Mouse (Mus musculus) T-helper 17 cell (primary cell): Measurements from ENCODE around the gene Ephx1.
"Not testable (repeated sequence)": the region's sequence is repeated elsewhere in the genome, so short reads cannot be mapped to it uniquely, and the experiment has no call there.

ENCODE experiments used
- in situ Hi-C, 2 experiments: fragments of 300-600 bp; cut with MboI, MseI; formaldehyde crosslinking; loops; 1 replicate in 1 of 2; 2 replicates in 1 of 2; pipeline ENCODE4 v1.15.1; 2025; ENCODE audit warnings: high pct_unique_total_duplicates in 2 of 2

The Ephx1 gene

GRCm38 (mm10) chr1:180941726-180942125 lies 79.0 kb downstream of the Ephx1 start:
- in situ Hi-C loops: no loop called here

- in situ Hi-C loops: no loop called here
Observed at GRCm38 (mm10) chr1:180940776-180941460, 79.8 kb downstream of the Ephx1 start.

DNA sequence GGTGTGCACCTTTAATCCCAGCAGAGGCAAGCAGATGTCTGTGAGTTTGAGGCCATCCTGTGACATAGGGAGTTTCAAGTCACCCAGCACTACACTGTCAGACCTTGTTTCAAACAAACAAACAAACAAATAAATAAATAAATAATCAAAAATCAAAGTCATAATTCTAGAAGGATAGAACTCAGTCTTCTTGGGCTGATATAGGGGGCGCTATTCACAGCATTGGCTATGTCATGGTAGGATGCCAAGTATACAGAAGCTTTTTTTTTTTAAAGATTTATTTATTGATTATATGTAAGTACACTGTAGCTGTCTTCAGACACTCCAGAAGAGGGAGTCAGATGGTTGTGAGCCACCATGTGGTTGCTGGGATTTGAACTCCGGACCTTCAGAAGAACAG lies 81.9 kb downstream of the Ephx1 start:
- in situ Hi-C loops: not testable (repeated sequence)

DNA sequence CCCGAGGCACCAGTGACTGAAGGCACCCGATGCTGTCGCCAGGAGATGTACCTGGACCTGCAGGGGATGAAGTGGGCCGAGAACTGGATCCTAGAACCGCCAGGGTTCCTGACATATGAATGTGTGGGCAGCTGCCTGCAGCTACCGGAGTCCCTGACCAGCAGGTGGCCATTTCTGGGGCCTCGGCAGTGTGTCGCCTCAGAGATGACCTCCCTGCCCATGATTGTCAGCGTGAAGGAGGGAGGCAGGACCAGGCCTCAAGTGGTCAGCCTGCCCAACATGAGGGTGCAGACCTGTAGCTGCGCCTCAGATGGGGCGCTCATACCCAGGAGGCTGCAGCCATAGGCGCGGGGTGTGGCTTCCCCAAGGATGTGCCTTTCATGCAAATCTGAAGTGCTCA lies 83.1 kb downstream of the Ephx1 start:
- in situ Hi-C loops: not testable (repeated sequence)

- in situ Hi-C loops: not testable (repeated sequence)
Observed at GRCm38 (mm10) chr1:180936610-180937398, 83.9 kb downstream of the Ephx1 start.

- in situ Hi-C loops: no loop called here
Observed at GRCm38 (mm10) chr1:180934467-180935419, 86.0 kb downstream of the Ephx1 start, which contains the start of gene Lefty1. Gene Lefty1 (plus strand): TSS chr1:180935022.

GRCm38 (mm10) chr1:180933659-180934058 lies 87.0 kb downstream of the Ephx1 start:
- in situ Hi-C loops: no loop called here

GRCm38 (mm10) chr1:180931106-180931505 lies 89.6 kb downstream of the Ephx1 start:
- in situ Hi-C loops: no loop called here

- in situ Hi-C loops: no loop called here
Observed at GRCm38 (mm10) chr1:180929599-180929998, 91.1 kb downstream of the Ephx1 start.

DNA sequence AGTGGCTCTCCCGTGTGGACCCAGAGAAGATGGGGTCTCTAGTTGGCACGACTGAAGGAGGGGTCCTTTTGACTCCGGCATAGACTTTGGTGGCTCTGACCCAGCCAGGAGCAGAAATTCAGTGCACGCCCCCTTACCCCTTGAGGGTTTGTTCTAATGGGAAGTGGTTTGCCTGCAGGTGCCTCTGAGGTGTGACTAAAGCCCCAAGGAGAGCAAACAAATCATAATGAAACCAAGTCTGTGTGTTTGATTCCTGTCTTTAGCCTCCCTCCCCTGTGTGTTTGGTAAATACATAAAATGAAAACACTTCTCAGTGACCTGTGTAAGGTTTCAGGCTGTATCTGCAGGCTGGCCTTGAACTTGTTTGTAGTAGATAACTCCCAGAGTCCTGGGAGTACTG lies 94.4 kb downstream of the Ephx1 start:
- in situ Hi-C loops: no loop called here
